In genomic region chr7:65690869-65691268, GRCm38 (mm10) we compare ENCODE assay signal across 8 mouse cellular contexts. TPM values are rescaled to one million over a fixed set of nuclear protein-coding genes. Genes with fewer than 3 reads are reported as not detected.
DNase-seq lines count a peak whose midpoint lies in the region; ATAC-seq and TF ChIP-seq lines count a peak whose summit lies in the region.

Tm2d3 (plus strand) TSS chr7:65691169.

- DNase-seq in kidney, postnatal 0 days (ENCODE audit: low spot score), result no peak
- DNase-seq in kidney, adult 18-20 months, result no peak
- DNase-seq in adrenal gland, postnatal 25 days, result no peak
- no peak for DNase-seq in heart, adult 8-10 months (ENCODE audit: low spot score)
- DNase-seq in layer of hippocampus, postnatal 14 days (ENCODE audit: low spot score in 2 of 2), result no peak
- DNase-seq in embryo, embryonic 11 days, result no peak
- no peak for DNase-seq in kidney, postnatal 14 days

- H3K27me3 ChIP-seq in kidney, postnatal 0 days (ENCODE audit: insufficient read depth, low read length), result no peaks in the 10 kb centered on the region
- no peaks in the 10 kb centered on the region for H3K27me3 ChIP-seq in midbrain, embryonic 13.5 days

- H3K9ac ChIP-seq in kidney, postnatal 0 days (ENCODE audit: low read depth, low read length), result no peak within 1 kb of the TSS
- H3K9ac ChIP-seq in midbrain, embryonic 13.5 days (replicated peaks), result no peak within 1 kb of the TSS

- H3K27ac ChIP-seq in kidney, postnatal 0 days, result no peak within 1 kb of the TSS
- no peak within 1 kb of the TSS for H3K27ac ChIP-seq in midbrain, embryonic 13.5 days

- 88% methylated on average over 7 of the region's 7 CpGs for WGBS in kidney, postnatal 0 days
- 91% methylated on average over 7 of the region's 7 CpGs for WGBS in midbrain, embryonic 13.5 days

- H3K4me1 ChIP-seq in kidney, postnatal 0 days (replicated peaks; ENCODE audit: insufficient read depth, low read length), result peaks cover 7% of the 10 kb centered on the region
- peaks cover 18% of the 10 kb centered on the region for H3K4me1 ChIP-seq in midbrain, embryonic 13.5 days (replicated peaks)

- no peaks in the 10 kb centered on the region for H3K9me3 ChIP-seq in kidney, postnatal 0 days (replicated peaks; ENCODE audit: low read length)
- no peaks in the 10 kb centered on the region for H3K9me3 ChIP-seq in midbrain, embryonic 13.5 days

- ATAC-seq in kidney, postnatal 0 days (replicated peaks; ENCODE audit: low FRiP score, low read depth), result no peak
- no peak for ATAC-seq in midbrain, embryonic 13.5 days

- H3K4me2 ChIP-seq in kidney, postnatal 0 days (ENCODE audit: low read length), result no peak within 1 kb of the TSS
- H3K4me2 ChIP-seq in midbrain, embryonic 13.5 days (replicated peaks), result no peak within 1 kb of the TSS

- TF ChIP-seq CTCF in kidney, postnatal 0 days (IDR thresholded peaks at IDR 0.05; ENCODE audit: low read depth), result no peak

- H3K4me3 ChIP-seq in kidney, postnatal 0 days (replicated peaks; ENCODE audit: low read depth, low read length), result no peak within 1 kb of the TSS
- no peak within 1 kb of the TSS for H3K4me3 ChIP-seq in midbrain, embryonic 13.5 days (replicated peaks)

- H3K36me3 ChIP-seq in kidney, postnatal 0 days (ENCODE audit: insufficient read depth, low read length), result 0 out of 2 replicates have a peak, but pooled peaks cover 4% of the 10 kb centered on the region
- H3K36me3 ChIP-seq in midbrain, embryonic 13.5 days, result peaks cover 17% of the 10 kb centered on the region

RNA-seq across cellular contexts. Expression of gene Tm2d3, which starts in this region (rescaled TPM):
- 108 and 119 TPM in 2 replicates for polyA plus RNA-seq in kidney, postnatal 0 days (2015; fragmentation: Nextera tagmentation; extraction: Ambion mirVana)
- 54.2 and 59.3 TPM in 2 replicates for total RNA-seq in adrenal gland, postnatal 25 days (2021)
- total RNA-seq in heart, adult 8-10 months (2022), result 10 to 100 TPM; 21.2 to 25.2 (median 21.8) TPM
- 10 to 100 TPM; 32.7 to 38.8 TPM for total RNA-seq in layer of hippocampus, postnatal 14 days (2021)
- polyA plus RNA-seq in midbrain, embryonic 13.5 days (2015; fragmentation: Nextera tagmentation; extraction: Ambion mirVana), result 78.5 and 82.1 TPM in 2 replicates
